In the genomic region with DNA sequence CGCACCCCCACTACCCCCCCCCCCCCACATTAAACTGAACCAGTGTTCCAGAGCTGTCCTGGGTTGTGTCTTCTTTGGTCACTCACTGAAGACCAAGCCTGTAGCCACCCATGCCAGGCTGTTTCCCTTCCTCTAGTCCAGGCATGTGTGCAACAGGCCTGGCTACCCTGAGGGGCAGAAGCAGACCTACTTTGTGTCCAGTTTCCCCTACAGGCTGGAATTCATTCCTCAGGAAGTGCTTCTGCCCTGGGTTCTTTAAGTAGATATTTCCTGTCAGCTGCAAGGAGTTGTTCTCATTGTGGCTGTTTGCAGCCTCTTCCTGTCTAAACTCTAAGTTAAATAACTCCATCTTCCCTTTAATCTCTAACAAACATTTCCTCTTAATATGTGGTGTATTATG, we compare ENCODE assay signal across 12 mouse cellular contexts.
DNase-seq lines count a peak whose midpoint lies in the region; ATAC-seq lines count a peak whose summit lies in the region.
"Had no signal": no experiment of that assay in that cellular context is flagged by ENCODE, and none has a peak within 500 bp of the region (broad histone marks: within the 10 kb centered on the region; RNA-seq: fewer than 3 reads in every experiment).

No protein-coding gene starts in this region.

- no peak overlapping the region for H3K9ac ChIP-seq in kidney, embryonic 16.5 days (replicated peaks; ENCODE audit: low read length)
- H3K9ac ChIP-seq: midbrain, embryonic 12.5 days had no signal

- no peaks in the 10 kb centered on the region for H3K27me3 ChIP-seq in kidney, embryonic 16.5 days (ENCODE audit: insufficient read depth, low read length)
- H3K27me3 ChIP-seq: midbrain, embryonic 12.5 days had no signal

- ATAC-seq in kidney, embryonic 16.5 days (ENCODE audit: low FRiP score, low TSS enrichment) = peak; percentile 70; the same call in 1 of the 2 replicates
- ATAC-seq in megakaryocyte progenitor cell, adult 5-6 weeks (replicated peaks; ENCODE audit: poor library complexity) = peak; percentile 45

- no peaks in the 10 kb centered on the region for H3K36me3 ChIP-seq in kidney, embryonic 16.5 days (ENCODE audit: insufficient read depth, low read length)
- H3K36me3 ChIP-seq: midbrain, embryonic 12.5 days had no signal

- H3K9me3 ChIP-seq in kidney, embryonic 16.5 days (ENCODE audit: low read length) = no peaks in the 10 kb centered on the region
- H3K9me3 ChIP-seq: midbrain, embryonic 12.5 days had no signal

- H3K4me1 ChIP-seq in kidney, embryonic 16.5 days (ENCODE audit: insufficient read depth, low read length) = peaks cover 13% of the 10 kb centered on the region; the same call in 1 of the 2 replicates

- H3K4me2 ChIP-seq in kidney, embryonic 16.5 days (replicated peaks; ENCODE audit: low read depth, low read length) = no peak overlapping the region
- H3K4me2 ChIP-seq: midbrain, embryonic 12.5 days had no signal

- WGBS in kidney, embryonic 16.5 days = no CpG with 5 or more reads among the region's 1 CpGs

- peak overlapping the region; percentile 44; the same call in 1 of the 2 replicates for H3K27ac ChIP-seq in kidney, embryonic 16.5 days (ENCODE audit: low read length)
- H3K27ac ChIP-seq: midbrain, embryonic 12.5 days had no signal

- H3K4me3 ChIP-seq in kidney, embryonic 16.5 days (ENCODE audit: low read length) = no peak overlapping the region
- H3K4me3 ChIP-seq: midbrain, embryonic 12.5 days had no signal

- DNase-seq in kidney, postnatal 14 days = no peak
- DNase-seq in R1 (ENCODE audit: low read depth, low spot score) = peak; percentile 13
- peak; percentile 26 for DNase-seq in embryo, embryonic 11 days
- DNase-seq in left cerebral cortex, adult 8-10 months (ENCODE audit: low spot score in 2 of 2) = no peak
- no peak for DNase-seq in adrenal gland, postnatal 4 days (ENCODE audit: low spot score in 2 of 2)
- no peak for DNase-seq in layer of hippocampus, adult 8-10 months (ENCODE audit: low spot score in 2 of 2)
- DNase-seq: adrenal gland, postnatal 25 days; cerebellum, adult 8-10 months; kidney, postnatal 36 days had no signal

Comparison
In these comparisons a context has a peak if more than half of its experiments do, and no peak if none do; other contexts are left out.
1. DNase-seq: peak in R1 (single experiment) and embryo, embryonic 11 days (single experiment); none in kidney, postnatal 14 days (single experiment), left cerebral cortex, adult 8-10 months (0 of 2), adrenal gland, postnatal 4 days (0 of 2) and layer of hippocampus, adult 8-10 months (0 of 2).